Mouse (Mus musculus) heart, adult 18-20 months (tissue): ENCODE measurements around the gene Wfdc2. TPM values are rescaled to one million over a fixed set of nuclear protein-coding genes. Genes with fewer than 3 reads are reported as not detected.

Source experiments
- DNase-seq, 2 experiments: peaks; one replicate each; pipeline ENCODE4 v3.0.0; 2021 to 2022; ENCODE audit warnings: mixed read lengths in 1 of 2
- long read RNA-seq, 2 experiments: library from polyadenylated mRNA; stranded (forward); transcript quantifications; one replicate each; pipeline ENCODE4 v2.0.0; 2021
- total RNA-seq, 2 experiments: library from RNA; stranded (reverse); gene quantifications; 2 replicates each; pipeline ENCODE4 v1.2.3; 2021

The Wfdc2 gene
- total RNA-seq: 10 to 100 TPM in 1 of 2 experiments, 1 to 10 TPM in 1; 1.0 to 11.8 TPM
- long read RNA-seq, experiment 1: 0 reads
- long read RNA-seq, experiment 2, partial matches to known transcripts: 0 of 2 reads
- long read RNA-seq, experiment 2, other reads (novel, unspliced or antisense): 0 of 2 reads

DNA sequence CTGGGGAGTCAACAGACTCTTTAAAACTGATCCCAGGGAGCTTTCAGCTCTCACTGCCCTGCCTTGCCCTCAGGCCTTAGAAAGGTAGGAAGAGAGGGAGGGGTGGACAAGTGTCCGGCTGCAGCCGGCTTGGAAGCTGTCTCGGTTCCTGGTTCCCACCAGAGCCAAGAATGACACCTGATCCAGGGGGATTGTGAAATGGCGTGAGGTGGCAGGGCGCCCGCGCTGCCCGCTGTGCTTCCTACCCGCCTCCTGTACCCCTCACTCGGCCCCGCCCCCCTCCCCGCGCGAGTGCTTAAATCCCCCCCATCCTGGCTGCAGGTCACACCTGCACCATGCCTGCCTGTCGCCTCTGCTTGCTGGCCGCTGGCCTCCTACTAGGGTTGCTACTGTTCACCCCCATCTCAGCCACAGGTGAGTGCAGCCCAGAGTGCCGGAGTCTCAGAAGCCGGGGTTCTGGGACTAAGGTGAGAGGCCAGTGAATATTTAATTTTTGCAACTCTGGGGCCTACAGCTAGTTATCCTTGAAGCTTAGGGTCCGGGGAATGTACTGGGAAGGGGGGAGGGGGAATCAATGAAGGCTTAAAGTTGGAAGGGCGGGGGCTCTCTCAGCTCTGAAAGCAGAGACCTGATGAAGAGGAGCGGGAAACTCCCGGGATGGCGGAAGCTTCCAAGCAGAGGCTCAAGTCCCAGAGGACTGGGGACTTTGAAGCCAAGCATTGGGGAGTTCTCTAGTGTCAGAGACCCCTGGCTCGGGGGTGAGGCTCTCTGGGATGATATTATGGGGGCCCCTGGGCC is at the start of gene Wfdc2:
Gene Wfdc2 (plus strand): TSS at position 23 of the 798 bp plus-strand sequence.
- DNase-seq: no peak

GRCm38 (mm10) chr2:164513389-164513788 is 48.8 kb upstream of the Wfdc2 start:
- peak; percentile 61 to 87 for DNase-seq

GRCm38 (mm10) chr2:164514916-164515315 is 47.3 kb upstream of the Wfdc2 start:
- DNase-seq: no peak

DNA sequence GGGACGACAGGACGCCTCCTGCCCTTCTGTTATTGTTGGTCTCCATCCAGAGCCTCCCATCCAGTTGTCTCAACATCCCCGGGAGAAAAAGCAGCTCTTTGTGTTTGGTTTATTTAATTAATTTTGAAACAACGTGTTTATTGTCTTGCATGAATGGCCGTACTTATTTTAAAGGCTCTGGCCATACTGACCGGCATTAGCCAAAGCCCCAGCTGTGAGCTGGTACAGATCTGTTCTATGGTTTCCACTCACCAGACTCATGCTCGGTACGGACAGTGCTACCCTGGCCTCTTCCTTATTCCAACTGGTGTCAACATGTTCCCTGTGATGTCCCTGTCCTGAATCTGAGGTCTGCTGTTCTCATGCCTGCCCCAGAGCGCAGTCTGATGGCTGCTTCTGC is 46.3 kb upstream of the Wfdc2 start:
- DNase-seq: no peak

DNA sequence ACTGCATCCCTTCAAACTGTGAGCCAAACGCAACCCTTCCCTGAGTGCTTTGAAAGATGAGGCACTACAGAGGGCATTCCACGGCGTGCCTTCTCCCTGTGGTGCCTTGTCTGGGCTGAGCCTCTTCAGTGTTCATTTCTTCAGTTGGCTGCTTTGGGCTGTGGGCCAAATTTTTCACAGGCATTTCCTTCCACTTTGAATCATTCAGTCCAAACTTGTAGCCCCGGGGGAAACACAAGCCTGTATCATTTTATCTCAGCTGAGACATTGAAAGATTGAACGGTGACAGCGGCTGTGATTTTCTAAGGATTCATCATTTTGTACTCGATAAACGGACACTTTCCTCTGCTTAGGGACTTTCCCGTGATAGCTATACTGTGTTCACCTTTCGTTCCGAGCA is 45.6 kb upstream of the Wfdc2 start:
- no peak for DNase-seq

DNA sequence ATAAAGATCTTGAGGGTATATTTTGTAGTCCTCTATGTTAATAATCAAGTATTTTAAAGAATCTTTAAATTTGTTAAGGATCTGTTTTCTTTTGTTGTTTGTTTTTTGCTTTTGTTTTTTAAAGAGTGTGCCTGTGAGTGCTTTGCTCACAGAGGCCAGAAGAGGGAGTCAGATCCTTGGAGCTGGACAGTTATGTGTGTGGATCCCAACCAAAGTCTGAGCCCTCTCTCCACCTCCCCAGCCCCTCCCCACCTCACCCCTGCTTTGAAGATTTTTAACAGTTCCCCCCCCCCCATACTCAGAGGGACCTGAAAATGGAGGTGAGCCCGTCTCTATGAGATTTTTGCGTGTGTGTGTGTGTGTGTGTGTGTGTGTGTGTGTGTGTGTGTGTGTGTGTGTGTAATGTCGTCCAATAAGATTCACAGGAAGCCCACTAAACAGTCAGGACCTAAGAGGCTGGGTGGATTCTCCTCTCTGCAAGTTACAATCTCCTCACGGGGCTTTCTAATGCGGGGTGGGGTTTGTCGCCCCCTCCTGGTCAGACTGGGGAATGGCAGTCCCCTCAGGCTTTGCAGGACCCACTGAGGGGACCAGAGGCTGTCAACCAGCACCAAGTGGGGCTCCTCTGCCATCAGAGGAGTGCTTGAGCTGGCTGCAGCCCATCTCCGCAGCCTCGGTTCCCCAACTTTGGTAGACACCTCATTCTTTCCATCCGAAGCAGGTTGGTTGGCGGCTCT is 44.6 kb upstream of the Wfdc2 start:
- peak; percentile 71 to 73 for DNase-seq

- no peak for DNase-seq
Observed at GRCm38 (mm10) chr2:164518266-164519170, 43.7 kb upstream of the Wfdc2 start.

GRCm38 (mm10) chr2:164519171-164519526 is 43.1 kb upstream of the Wfdc2 start:
- no peak for DNase-seq

- peak; percentile 61 to 62 for DNase-seq
Observed at GRCm38 (mm10) chr2:164520782-164521181, 41.4 kb upstream of the Wfdc2 start.

DNA sequence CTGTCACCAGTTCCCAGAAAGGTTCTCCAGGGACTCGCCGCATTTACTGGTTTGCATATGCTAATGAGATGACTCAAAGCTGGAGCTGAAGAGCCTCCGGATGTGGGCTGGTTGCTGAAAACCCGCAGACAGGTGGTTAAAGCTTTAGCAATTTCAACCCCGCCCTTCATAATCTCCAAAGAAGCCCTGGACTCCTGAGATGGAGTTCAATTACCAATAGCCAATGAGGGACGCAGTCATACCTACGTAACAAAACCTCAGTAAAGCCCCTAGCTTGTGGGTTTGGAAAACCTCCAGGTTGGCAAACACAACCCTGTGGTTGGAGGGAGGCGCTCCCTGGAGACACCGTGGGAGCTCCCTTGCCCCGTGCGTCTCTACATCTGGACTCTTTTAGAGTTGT is 40.4 kb upstream of the Wfdc2 start:
- DNase-seq: peak in 1 of 2 experiments; percentile 30

DNA sequence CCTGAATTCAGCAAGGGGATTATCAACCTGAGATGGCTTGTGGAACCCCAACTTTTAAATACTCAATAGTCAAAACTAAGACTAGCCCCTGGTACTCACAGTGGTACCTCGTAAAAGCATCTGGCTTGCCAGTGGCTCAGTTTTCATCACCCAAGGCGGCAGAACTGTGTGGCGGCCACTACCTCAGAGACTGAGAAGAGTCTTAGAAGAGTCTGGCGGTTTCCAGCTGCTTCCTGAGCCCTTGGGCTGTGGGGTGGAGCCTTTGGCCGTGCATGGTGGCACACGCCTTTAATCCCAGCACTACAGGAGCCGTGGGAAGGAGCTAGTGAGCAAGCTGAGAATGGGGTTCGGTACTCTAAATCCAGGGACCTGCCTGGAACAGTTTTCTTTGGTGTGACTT is 39.9 kb upstream of the Wfdc2 start:
- no peak for DNase-seq

GRCm38 (mm10) chr2:164523301-164523773 is 38.9 kb upstream of the Wfdc2 start:
- no peak for DNase-seq

DNA sequence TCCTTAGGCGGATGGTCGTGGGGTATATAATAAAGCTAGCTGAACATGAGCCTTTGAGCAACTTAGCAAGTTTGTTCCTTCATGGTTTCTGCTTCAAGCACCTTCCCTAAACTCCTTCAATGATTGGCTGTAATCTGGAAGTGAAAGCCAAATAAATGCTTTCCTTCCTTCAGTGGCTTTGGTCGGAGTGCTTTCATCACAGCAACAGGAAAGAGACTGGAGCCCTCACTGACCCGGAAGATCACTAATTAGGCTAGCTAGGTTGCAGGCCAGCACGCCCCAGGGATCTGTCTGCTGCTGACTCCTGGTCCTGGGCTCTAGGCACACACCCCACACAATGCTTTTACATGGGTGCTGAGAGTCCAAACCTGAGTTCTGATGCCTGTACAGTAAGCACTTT is 33.7 kb upstream of the Wfdc2 start:
- no peak for DNase-seq

DNA sequence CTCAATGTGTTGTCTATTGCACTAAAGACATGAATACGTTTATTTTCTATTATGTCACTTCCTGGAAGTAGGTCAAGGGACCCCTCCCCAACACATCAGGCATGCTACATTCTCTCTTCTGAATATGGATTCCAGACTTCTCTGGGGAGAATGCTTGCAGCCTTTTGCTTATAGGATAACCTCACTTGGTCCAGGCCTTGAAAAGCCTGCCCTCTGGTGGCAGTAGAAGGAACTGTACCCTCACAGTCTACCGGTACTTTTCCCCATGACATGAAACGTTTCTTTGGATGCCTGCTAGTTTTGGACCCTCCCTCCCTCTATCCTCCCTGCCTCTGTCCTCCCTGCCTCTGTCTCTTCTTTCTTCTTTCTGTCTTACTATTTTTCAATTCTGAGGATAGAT is 31.0 kb upstream of the Wfdc2 start:
- peak; percentile 56 to 85 for DNase-seq

GRCm38 (mm10) chr2:164534315-164534714 is 27.9 kb upstream of the Wfdc2 start:
- DNase-seq: no peak

DNA sequence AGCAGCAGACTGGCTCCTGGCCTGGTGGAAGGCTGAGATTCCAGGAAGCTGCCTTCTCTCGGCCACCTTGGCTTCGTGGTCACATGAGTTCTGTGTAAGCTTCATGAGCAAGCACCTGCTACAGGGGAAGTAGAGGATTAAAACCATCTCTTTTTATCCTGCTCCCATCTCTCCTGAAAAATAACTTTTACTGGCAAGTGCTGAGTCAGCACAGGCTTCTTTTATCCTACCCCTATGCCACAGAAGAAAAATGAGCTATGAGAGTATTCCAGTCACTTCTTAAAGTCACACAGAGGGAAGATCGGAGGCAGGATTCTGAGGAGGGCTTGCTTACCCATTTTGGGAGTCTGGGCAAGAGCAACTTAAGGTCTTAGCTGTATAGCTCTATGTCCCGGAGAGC is 25.2 kb upstream of the Wfdc2 start:
- DNase-seq: no peak

DNA sequence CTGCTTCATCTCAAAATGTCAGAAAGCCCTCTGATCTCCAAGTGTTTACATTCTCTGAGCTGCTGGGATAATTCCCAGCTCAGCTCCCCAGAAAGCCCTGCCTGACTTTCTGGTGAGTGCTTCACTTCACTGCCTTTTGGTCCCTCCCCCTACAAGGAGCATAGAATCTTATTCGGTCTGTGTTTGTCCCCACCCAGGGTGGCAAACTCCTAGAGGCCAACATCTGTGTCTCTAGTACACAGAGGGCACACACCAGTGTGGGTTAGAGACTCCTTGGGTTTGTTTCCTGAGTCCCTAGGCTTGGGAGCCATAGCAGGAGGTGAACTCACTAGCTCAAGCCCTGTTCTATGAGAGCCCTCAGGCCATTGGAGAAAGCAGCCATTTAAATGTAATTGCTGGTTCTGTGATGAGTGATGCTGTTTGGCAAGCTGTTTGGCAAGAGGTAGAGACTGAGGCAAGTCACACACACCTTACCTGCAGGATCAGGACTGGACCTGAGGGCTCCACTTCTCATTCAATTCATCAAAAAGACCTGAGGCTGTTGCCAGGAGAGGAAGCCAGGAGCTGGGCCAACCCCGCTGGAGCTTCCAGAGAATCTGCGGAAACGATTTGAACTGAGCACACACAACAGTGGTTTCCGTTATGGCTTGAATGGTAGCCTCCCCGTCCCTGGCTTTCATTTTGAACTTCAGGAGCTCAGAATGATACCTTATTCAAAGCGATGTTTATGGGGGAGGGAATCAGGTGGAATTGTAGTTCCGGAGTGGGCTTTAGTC is 21.4 kb upstream of the Wfdc2 start:
- DNase-seq: peak in 1 of 2 experiments; percentile 42

DNA sequence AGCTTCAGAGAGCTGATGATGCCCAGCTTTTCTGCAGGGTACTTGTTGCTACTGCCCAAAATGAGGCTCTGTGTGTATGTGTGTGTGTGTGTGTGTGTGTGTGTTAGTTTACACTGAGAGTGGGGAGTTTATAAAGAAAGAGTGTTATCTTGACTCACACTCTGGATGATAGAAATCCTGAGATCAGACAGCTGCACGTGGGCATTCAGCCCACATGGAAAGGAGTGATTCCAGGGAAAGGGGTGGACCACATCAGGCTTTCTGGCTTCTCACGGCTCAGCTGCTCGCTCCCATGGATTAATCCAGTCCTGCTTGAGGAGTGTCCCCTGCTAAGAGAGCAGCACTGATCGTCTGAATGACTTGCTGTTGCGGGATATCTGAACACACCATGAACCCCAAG is 20.1 kb upstream of the Wfdc2 start:
- DNase-seq: no peak

- DNase-seq: no peak
Observed at GRCm38 (mm10) chr2:164542598-164542997, 19.6 kb upstream of the Wfdc2 start.

DNA sequence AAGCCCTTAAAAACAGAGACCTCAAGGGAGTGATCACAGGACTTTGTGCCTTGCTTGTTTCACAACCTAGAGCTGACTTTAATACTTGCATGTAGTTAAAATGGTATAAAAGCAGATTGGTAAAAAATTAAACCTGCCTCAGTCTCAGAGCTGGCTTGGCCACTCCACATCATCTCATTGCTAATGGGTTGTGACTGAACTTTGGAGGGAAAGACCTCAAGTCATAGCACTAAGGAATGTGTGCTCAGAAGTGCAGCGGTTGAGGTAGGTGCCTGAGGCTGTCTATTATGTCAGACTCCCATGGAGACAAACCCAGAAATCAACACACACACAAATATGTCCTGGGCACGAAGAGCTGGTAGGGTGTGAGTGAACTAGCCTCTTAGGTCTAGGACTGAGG is 18.5 kb upstream of the Wfdc2 start:
- DNase-seq: no peak

DNA sequence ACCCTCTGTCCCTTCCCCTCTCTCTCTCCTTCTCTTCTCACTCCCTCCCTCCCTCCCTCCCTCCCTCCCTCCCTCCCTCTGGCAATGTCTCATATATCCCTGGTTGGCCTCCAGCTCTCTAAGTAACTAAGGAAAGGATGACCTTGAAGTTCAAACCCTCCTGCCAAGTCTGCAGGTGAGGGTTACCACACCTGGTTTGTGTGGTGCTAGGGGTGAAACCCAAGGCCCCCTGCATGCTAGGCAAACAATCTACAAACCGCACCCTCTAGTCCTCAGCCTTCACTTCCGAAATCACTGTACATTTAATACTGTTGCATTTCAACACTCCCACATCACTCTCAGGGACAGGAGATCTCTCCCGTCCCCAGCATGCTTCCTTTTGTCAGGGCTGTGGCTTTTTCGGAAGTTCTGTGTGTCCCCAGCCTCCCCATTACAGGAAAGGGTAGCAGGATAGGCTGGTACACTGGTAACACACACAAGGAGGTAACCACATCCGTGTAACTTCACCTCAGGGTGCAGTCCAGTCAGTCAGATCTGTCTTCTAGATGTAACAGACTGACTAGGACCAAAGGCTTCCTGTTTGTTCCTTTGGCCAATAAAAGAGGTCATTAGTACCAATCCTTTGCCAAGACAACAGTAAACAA is 17.6 kb upstream of the Wfdc2 start:
- DNase-seq: no peak
